Mouse (Mus musculus) spleen, adult 2 months (tissue): ENCODE results near the gene Ctsf. TPM values are rescaled to one million over a fixed set of nuclear protein-coding genes. Genes with fewer than 3 reads are reported as not detected.

ENCODE experiments used
- DNase-seq, 2 experiments: peaks; one replicate each; pipeline versions ENCODE4 v3.0.0 to v3.0.0-alpha.2; 2012 to 2021; ENCODE audit warnings: low spot score in 2 of 2, low read depth in 1 of 2
- H3K27ac ChIP-seq: fragments of 200-500 bp; 2 replicates; pipeline ENCODE4 v1.5.1; 2012; ENCODE audit warnings: low read length, inconsistent platforms; ENCODE audit not compliant: insufficient read depth
- H3K27me3 ChIP-seq: fragments of 200-500 bp; 2 replicates; pipeline ENCODE4 v1.6.1; 2012; ENCODE audit warnings: mild to moderate bottlenecking, moderate library complexity, low read length, inconsistent platforms; ENCODE audit not compliant: control insufficient read depth, insufficient read depth
- H3K36me3 ChIP-seq: fragments of 200-500 bp; 2 replicates; pipeline ENCODE4 v1.6.1; 2012; ENCODE audit warnings: mild to moderate bottlenecking, low read length, inconsistent platforms; ENCODE audit not compliant: control insufficient read depth, insufficient read depth
- H3K4me1 ChIP-seq: fragments of 200-500 bp; 2 replicates; pipeline ENCODE4 v1.6.1; 2011; ENCODE audit warnings: inconsistent platforms; ENCODE audit not compliant: control insufficient read depth, insufficient read depth, insufficient read length
- H3K4me3 ChIP-seq: fragments of 200-500 bp; 2 replicates; pipeline ENCODE4 v1.5.1; 2011; ENCODE audit warnings: mild to moderate bottlenecking, inconsistent platforms; ENCODE audit not compliant: insufficient read depth, insufficient read length; ENCODE audit errors: extremely low read depth
- CTCF ChIP-seq: fragments of 200-500 bp; IDR thresholded peaks from 2 replicates; pipeline ENCODE4 v1.5.1; 2011; ENCODE audit warnings: mild to moderate bottlenecking, inconsistent platforms; ENCODE audit not compliant: insufficient read depth, insufficient read length, insufficient replicate concordance; ENCODE audit errors: extremely low read depth
- POLR2A ChIP-seq: fragments of 200-500 bp; IDR thresholded peaks from 2 replicates; pipeline ENCODE4 v1.6.1; 2011; ENCODE audit warnings: low read depth, low read length, inconsistent platforms
- WGBS: fragments of 180-500 bp; shearing (Covaris S2); methylation state at CpG from one replicate; pipeline ENCODE4 v1.1.7; 2018; 5-methylcytosine and 5-hydroxymethylcytosine counted together
- polyA plus RNA-seq: library from polyadenylated mRNA; depleted of rRNA; stranded (reverse); fragments of >200 nt; gene quantifications from 2 replicates; pipeline ENCODE4 v1.2.3, GENCODE M21; 2012

The Ctsf gene
- polyA plus RNA-seq, 1 experiment = 31.3 TPM

DNA sequence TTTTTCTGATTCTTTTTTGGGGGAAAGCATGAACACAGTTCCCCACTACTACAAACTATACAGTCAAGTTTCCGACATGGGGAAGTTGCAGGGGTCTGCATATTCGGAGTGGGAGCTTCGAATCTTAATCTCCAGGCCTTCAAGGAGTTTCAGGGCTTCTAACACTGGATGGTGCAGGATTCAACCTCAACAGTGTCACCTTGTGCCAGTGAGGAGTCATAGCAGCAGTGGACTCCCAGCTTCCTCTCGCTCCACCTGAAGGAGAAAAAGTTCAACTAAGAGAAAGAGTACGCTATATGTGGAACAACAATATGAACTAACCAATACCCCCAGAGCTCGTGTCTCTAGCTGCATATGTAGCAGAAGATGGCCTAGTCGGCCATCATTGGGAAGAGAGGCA is 7.4 kb upstream of the Ctsf start:
- no peaks in the 10 kb centered on the region for H3K27me3 ChIP-seq
- DNase-seq = no peak

DNA sequence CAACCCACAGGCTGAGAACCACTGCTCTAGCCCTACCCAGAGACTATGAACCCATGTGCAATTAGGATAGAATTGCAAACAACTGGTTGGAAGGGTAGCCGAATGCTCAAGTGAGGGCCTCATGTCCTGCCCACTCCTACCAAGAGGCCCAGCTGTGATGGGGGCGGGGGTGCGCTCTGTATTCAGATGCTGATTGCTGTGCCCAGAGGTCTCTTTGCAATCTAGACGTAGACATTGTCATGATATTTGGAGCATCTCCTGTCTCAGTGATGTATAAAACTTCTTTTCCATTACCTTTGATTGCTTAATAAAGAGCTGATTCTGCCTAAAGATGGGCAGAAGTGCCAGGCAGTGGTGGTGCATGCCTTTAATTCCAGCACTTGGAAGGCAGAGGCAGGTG is 5.1 kb upstream of the Ctsf start:
- H3K27me3 ChIP-seq = peaks cover 2% of the 10 kb centered on the region; the same call in 1 of the 2 replicates
- H3K36me3 ChIP-seq = no peaks in the 10 kb centered on the region
- TF ChIP-seq POLR2A (no peak), CTCF (no peak)
- DNase-seq = no peak
- H3K4me3 ChIP-seq = no peak overlapping the region
- H3K27ac ChIP-seq = no peak overlapping the region
- no peaks in the 10 kb centered on the region for H3K4me1 ChIP-seq
- WGBS = 81% methylated on average over 4 of the region's 4 CpGs

More for the DNA sequence above, 7.4 kb upstream of the Ctsf start:
- WGBS = 26% methylated on average over 7 of the region's 7 CpGs
- H3K36me3 ChIP-seq = no peaks in the 10 kb centered on the region
- H3K4me3 ChIP-seq = no peak overlapping the region
- TF ChIP-seq POLR2A (no peak), CTCF (peak; percentile 32; the same call in 1 of the 2 replicates)
- no peak overlapping the region for H3K27ac ChIP-seq
- H3K4me1 ChIP-seq = no peaks in the 10 kb centered on the region

DNA sequence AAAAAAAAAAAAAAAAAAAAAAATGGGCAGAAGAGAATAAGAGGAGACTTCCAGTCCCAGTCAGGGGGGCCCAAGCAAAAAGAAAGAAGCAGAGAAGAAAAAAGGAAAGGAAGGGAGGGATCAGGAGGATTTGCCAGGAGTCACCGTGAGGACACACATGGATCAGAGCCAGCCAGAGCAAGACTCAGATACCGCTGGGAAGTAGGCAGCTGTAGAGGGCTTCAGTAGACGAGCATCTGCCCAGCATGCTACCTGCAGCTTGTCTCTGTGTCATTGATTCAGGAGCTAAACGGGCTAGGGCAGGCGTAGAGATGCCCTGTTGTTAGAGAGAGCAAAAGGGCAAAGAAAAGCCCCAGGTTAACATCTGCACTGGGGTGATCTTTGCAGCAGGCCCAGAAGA is 4.6 kb upstream of the Ctsf start:
- Histone ChIP-seq H3K27ac (no peak overlapping the region), H3K4me1 (no peaks in the 10 kb centered on the region), H3K4me3 (no peak overlapping the region), H3K36me3 (no peaks in the 10 kb centered on the region), H3K27me3 (peaks cover 2% of the 10 kb centered on the region; the same call in 1 of the 2 replicates)
- no peak for DNase-seq
- TF ChIP-seq POLR2A = no peak
- no peak for TF ChIP-seq CTCF
- WGBS = 65% methylated on average over 5 of the region's 5 CpGs

DNA sequence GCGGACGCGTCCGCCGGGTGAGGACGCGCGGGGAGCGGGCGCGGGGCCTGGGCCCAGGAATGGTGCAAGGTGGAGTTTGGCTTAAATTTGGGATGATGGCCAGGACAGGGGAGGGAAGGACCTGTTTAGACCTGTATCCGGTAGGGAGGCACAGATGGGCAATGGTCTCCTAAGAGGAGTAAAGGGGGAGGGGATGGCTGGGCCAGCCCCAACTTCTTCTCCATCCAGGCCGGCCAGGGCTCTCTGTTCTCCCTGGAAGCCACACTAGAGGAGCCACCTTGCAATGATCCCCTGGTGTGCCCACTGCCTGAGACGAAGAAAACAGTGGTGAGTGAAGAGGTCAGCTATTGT is 515 bp downstream of the Ctsf start:
- DNase-seq = no peak
- Histone ChIP-seq H3K4me1 (no peaks in the 10 kb centered on the region), H3K27me3 (peaks cover 2% of the 10 kb centered on the region; the same call in 1 of the 2 replicates), H3K4me3 (peak overlapping the region; percentile 44), H3K36me3 (no peaks in the 10 kb centered on the region), H3K27ac (no peak overlapping the region)
- WGBS = 17% methylated on average over 14 of the region's 14 CpGs
- no peak for TF ChIP-seq POLR2A
- no peak for TF ChIP-seq CTCF

DNA sequence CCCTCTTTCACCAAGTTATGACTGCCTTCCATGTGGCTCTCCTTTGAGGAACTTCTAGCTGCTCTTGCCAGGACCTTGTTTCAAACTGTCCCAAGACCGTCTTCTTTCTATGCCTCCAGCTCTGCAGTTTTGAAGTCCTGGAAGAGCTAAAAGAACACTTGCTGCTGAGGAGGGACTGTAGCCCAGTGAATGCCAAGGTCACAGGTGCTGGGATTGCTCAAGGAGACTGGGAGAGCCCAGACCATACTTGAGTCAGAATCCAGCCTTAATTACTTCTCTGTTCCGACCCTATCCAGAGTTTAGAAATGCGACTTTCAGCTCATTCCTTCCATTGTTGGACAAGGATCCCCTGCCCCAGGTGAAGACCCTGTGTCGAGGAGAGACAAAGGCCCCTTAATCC is 1.0 kb downstream of the Ctsf start:
- Histone ChIP-seq H3K4me1 (no peaks in the 10 kb centered on the region), H3K4me3 (no peak overlapping the region), H3K27me3 (peaks cover 2% of the 10 kb centered on the region; the same call in 1 of the 2 replicates), H3K36me3 (no peaks in the 10 kb centered on the region), H3K27ac (no peak overlapping the region)
- 73% methylated on average over 4 of the region's 4 CpGs for WGBS
- TF ChIP-seq CTCF = no peak
- no peak for TF ChIP-seq POLR2A
- no peak for DNase-seq

DNA sequence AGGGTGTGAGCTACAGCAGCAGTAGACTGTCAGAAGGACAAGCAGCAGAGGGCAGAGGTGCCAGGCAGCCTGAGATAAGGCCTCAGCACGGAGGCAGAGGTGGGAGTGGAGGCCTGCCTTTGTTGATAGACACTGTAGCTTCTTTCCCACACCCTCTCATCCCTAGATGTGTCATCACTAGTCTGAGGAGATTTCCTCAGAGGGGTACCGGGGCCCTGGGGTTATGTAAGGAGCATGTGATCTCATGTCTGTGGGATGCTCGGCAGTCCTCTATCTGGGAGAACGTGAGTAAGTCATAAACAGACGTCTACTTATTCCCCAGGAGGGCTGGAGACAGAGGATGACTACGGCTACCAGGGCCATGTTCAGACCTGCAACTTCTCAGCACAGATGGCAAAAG is 4.2 kb downstream of the Ctsf start:
- TF ChIP-seq POLR2A (no peak), CTCF (no peak)
- no peaks in the 10 kb centered on the region for H3K4me1 ChIP-seq
- H3K36me3 ChIP-seq = no peaks in the 10 kb centered on the region
- H3K4me3 ChIP-seq = no peak overlapping the region
- no peak for DNase-seq
- peaks cover under 1% of the 10 kb centered on the region; the same call in 1 of the 2 replicates for H3K27me3 ChIP-seq
- WGBS = 85% methylated on average over 6 of the region's 6 CpGs
- no peak overlapping the region for H3K27ac ChIP-seq

DNA sequence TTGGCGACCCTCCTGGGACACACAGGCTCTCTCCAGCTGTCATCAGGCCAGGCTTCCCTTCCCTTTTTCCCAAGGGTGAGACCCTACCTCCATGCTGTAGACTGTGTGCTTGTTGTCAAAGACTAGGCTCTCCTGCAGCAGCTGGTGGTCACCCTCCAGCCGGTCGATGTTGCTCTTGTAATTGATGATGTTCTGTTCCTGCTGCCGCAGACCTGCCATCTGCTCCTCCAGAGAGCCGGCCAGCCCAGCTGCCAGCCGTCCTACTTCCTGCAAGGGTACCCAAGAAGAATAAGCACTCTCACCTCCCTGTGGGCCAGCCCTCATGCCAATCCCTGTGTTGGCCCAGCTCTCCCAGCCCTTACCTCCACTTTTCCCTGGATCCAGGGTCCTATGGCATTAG is 8.1 kb downstream of the Ctsf start:
- 62% methylated on average over 6 of the region's 6 CpGs for WGBS
- no peak overlapping the region for H3K27ac ChIP-seq
- no peaks in the 10 kb centered on the region for H3K27me3 ChIP-seq

More for the DNA sequence above, 8.1 kb downstream of the Ctsf start:
- DNase-seq = no peak
- H3K4me3 ChIP-seq = no peak overlapping the region
- no peak for TF ChIP-seq POLR2A
- no peak for TF ChIP-seq CTCF
- no peaks in the 10 kb centered on the region for H3K4me1 ChIP-seq
- no peaks in the 10 kb centered on the region for H3K36me3 ChIP-seq
